Mouse (Mus musculus) ES-E14 (cell line): ENCODE data around the gene Dok4.

Experiments
- CHD2 ChIP-seq: IDR thresholded peaks from 2 replicates; pipeline ENCODE4 v1.6.1; 2014; ENCODE audit warnings: mild to moderate bottlenecking, low read depth, low read length, inconsistent platforms
- HCFC1 ChIP-seq: IDR thresholded peaks from 2 replicates; pipeline ENCODE4 v1.6.1; 2012; ENCODE audit warnings: low read length, inconsistent platforms, borderline replicate concordance; ENCODE audit not compliant: insufficient read depth

GRCm38 (mm10) chr8:94870474-94871107 is 5.5 kb downstream of the Dok4 start:
- TF ChIP-seq HCFC1, result no peak
- TF ChIP-seq CHD2, result no peak
